Mouse (Mus musculus) spleen, embryonic (tissue): ENCODE measurements around the gene Fam19a2.

Source experiments
- CTCF ChIA-PET: fragments of 350-600 bp; sonication (Branson Sonifier 250); formaldehyde crosslinking; loops from one replicate; lab custom pipeline; 2022; lab: Charles Lee

The Fam19a2 gene

DNA sequence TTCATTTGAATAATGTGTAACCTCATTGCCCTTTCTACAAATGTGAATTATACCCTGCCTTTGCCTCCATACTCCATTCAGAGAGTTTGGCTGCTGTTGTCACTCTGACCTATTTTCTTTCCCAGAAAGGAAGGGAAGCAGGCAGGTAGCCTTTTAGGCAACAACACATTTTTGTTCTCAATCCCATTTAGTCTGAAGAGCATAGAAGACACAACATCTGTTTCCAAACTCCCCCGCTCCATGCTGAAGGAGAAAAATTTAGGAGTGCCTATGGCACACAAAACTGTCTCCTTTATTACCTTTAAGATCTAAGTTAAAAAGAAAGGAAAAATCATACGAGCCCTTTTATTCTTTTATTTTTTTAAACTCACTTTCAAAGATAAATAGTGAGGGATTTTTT, 446.9 kb downstream of the Fam19a2 start:
- CTCF ChIA-PET = no interaction called here

DNA sequence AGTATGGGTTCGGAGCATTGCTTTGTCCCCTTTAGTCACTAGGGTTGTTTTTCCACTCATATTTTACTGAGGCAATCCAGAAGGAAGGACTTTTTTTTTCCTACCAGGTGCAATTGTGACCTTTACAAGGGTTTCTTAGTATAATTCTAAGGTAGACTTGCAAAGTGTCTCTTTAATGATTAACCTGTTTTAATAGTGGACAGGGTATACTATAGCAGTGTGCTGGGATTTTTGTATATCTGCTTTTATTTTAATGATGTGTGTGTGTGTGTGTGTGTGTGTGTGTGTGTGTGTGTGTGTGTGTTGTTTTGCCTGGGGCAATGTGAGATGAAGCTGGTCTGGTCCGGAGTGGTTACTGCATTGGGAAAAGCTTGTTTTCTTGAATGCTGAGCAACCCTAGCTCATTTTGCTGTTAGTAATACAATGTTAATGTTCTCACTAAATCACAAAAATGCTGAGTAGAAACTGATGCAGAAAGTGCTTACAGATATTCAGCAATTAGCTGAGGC, 458.2 kb downstream of the Fam19a2 start:
- CTCF ChIA-PET = no interaction called here

DNA sequence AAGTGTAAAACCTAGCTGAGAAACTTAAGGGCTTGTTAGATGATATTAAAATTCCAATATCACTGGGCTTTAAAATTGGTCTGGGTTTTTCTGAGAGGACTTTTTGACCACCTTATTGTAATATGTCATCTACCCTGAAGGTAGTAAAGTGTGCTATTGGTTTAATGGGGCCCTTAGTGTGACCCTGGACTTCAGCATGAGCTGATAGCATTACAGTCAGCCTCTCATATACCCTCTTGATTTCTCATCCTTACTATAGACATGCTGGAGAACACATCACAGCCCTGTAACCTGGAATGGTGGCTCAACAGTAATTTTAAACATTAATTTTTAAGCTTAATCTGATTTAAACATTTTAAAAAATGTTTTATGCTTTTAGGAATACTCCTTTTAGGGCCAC, 459.8 kb downstream of the Fam19a2 start:
- CTCF ChIA-PET = no interaction called here

DNA sequence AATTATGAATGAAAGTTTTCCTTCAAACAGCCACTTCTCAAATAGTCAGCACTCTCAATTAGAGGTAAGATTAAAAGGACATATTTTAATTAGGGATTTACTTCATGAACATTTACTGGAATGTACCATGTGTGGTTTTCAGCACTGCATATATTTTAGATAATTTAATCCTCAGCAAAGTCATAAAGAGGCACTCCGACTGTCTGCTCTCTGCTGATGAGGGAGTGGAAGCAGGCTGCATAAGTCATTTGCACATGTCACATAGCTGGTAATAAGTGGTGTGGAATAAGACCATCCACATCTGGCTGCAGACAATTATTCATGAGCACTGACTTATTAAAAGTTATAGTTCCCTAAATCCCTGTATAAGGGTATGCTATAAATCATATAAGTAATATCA, 484.5 kb downstream of the Fam19a2 start:
- CTCF ChIA-PET = no interaction called here

DNA sequence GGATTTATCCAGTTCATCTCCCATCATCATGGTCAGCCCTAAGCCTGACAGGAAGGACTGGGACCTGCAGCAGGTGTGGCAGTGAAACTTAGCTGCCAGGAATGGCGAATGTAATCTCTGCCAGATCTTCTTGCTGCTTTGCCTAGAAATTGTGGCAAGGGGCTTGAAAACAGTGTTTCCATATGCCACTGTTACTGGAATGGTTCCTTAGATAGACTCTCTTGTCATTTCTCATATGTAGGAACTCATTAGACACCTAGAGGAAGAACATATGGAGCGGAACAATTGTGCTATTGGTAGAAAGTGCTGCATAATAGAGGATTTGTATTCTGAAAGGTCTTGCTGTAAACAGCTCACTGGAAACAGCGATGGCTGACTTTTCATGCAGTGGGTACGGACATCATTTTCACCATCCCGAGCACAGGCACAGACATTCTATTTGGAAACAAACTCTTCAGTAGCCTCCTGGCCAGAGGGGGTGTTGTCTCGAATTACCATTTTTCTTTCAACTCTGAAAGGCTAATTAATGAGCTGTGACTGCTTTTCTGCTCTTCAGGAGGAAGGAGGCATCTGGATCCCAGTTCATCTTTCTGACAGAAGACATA, 488.0 kb downstream of the Fam19a2 start:
- CTCF ChIA-PET = no interaction called here

DNA sequence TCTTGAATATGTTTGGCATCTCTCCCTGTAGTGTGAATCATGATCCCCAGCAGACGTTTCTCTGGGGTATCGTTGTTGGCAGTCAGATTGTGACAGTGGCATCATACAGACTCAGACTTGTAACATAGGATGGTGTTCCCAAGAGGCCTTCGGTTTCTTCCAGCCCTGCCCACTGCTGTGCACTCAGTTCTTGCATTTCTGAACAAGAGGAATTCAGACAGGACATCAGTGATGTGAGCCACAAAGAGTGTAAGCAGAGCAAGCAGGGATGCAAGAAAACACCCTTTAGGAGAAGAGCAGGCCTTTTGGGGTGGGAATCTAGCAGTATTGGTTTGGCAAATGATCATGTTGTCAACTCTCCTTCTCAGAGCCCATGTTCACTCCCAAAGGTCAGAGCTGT, 489.0 kb downstream of the Fam19a2 start:
- CTCF ChIA-PET = no interaction called here

DNA sequence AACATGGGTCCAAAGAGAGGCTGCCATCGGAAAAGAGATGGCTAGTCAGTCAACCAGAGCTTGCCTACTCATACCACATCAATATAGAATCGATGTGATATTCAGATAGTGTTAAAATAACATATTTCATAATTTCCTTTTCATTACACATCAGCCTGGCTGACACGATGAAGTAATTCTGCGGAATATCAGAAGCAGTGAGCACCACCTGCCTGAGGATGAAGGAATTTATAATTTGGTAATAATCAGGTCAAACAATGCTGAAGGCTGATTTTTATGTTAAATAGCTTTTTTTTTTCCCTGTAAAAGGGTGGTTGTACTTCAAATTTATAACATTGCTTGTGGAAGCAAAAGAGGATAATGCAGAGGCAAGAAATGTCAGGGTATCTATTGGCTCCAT, 490.2 kb downstream of the Fam19a2 start:
- CTCF ChIA-PET = no interaction called here

DNA sequence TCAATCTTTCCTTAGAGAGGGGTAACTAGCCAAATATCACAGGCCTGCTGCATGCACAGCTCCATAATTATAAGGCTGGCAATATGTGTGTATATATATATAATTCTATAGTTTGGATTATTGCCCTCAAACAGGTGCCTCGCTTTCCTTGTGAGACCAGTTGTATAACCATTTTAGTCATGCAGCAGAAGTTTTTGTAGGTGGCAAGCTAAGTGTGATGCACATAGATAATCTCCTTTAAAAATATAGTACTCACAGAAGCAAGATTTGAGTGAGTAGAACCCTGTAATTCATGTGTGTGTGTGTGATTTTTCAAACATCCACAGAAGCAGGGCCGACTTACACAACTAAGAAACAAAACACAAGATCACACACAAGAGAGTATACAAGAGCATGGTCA, 525.6 kb downstream of the Fam19a2 start:
- CTCF ChIA-PET = no interaction called here
